ENCODE assay signal across 16 mouse cellular contexts in genomic region chr7:65416506-65416905, GRCm38 (mm10).
DNase-seq lines count a peak whose midpoint lies in the region; ATAC-seq and TF ChIP-seq lines count a peak whose summit lies in the region.
"Had no signal": no experiment of that assay in that cellular context is flagged by ENCODE, and none has a peak within 500 bp of the region (broad histone marks: within the 10 kb centered on the region; RNA-seq: fewer than 3 reads in every experiment).

No protein-coding gene starts in this region.

- H3K9ac ChIP-seq in kidney, embryonic 16.5 days (replicated peaks; ENCODE audit: low read length) = no peak overlapping the region
- no peak overlapping the region for H3K9ac ChIP-seq in lung, embryonic 15.5 days
- H3K9ac ChIP-seq: forebrain, embryonic 13.5 days; liver, embryonic 13.5 days; midbrain, embryonic 13.5 days; neural tube, embryonic 15.5 days had no signal

- H3K27me3 ChIP-seq in heart, embryonic 10.5 days (ENCODE audit: insufficient read depth, poor library complexity, severe bottlenecking) = no peaks in the 10 kb centered on the region
- H3K27me3 ChIP-seq in kidney, embryonic 16.5 days (ENCODE audit: insufficient read depth, low read length) = no peaks in the 10 kb centered on the region
- H3K27me3 ChIP-seq in lung, embryonic 15.5 days = no peaks in the 10 kb centered on the region
- H3K27me3 ChIP-seq: forebrain, embryonic 13.5 days; midbrain, embryonic 13.5 days; neural tube, embryonic 15.5 days; Patski had no signal

- ATAC-seq in kidney, embryonic 16.5 days (ENCODE audit: low FRiP score, low TSS enrichment) = no peak
- ATAC-seq in lung, embryonic 15.5 days (ENCODE audit: borderline replicate concordance, extremely low read depth, low FRiP score, low TSS enrichment) = no peak
- ATAC-seq: forebrain, embryonic 13.5 days; Patski had no signal

- H3K4me1 ChIP-seq in heart, embryonic 10.5 days = peaks cover 62% of the 10 kb centered on the region
- peaks cover 59% of the 10 kb centered on the region for H3K4me1 ChIP-seq in kidney, embryonic 16.5 days (ENCODE audit: insufficient read depth, low read length)
- H3K4me1 ChIP-seq in lung, embryonic 15.5 days = peaks cover 38% of the 10 kb centered on the region
- peaks cover 23% of the 10 kb centered on the region for H3K4me1 ChIP-seq in olfactory bulb, adult 2 months (ENCODE audit: control insufficient read depth, insufficient read depth, low read length)

- H3K36me3 ChIP-seq in heart, embryonic 10.5 days = no peaks in the 10 kb centered on the region
- H3K36me3 ChIP-seq in kidney, embryonic 16.5 days (ENCODE audit: insufficient read depth, low read length) = no peaks in the 10 kb centered on the region
- no peaks in the 10 kb centered on the region for H3K36me3 ChIP-seq in lung, embryonic 15.5 days
- H3K36me3 ChIP-seq: embryonic facial prominence, embryonic 10.5 days; liver, embryonic 13.5 days; midbrain, embryonic 13.5 days; neural tube, embryonic 15.5 days had no signal

- no peaks in the 10 kb centered on the region for H3K9me3 ChIP-seq in heart, embryonic 10.5 days
- H3K9me3 ChIP-seq in kidney, embryonic 16.5 days (ENCODE audit: low read length) = no peaks in the 10 kb centered on the region
- no peaks in the 10 kb centered on the region for H3K9me3 ChIP-seq in lung, embryonic 15.5 days
- H3K9me3 ChIP-seq: embryonic facial prominence, embryonic 10.5 days; forebrain, embryonic 13.5 days; liver, embryonic 13.5 days; midbrain, embryonic 13.5 days; neural tube, embryonic 15.5 days had no signal

- no peak for DNase-seq in heart, embryonic 10.5 days (ENCODE audit: low spot score)
- no peak for DNase-seq in heart, adult 18-20 months
- no peak for DNase-seq in kidney, adult 9 months
- DNase-seq in lung, adult 18-20 months = no peak
- DNase-seq: adrenal gland, postnatal 25 days; cerebellum, adult 8-10 months; heart, postnatal 4 days; liver, embryonic 13.5 days had no signal

- TF ChIP-seq CTCF in olfactory bulb, adult 2 months (IDR thresholded peaks at IDR 0.05; ENCODE audit: insufficient read depth, low read depth, low read length) = no peak

- 58% methylated on average over 3 of the region's 3 CpGs for WGBS in heart, embryonic 10.5 days
- WGBS in kidney, embryonic 16.5 days = 63% methylated on average over 3 of the region's 3 CpGs
- 68% methylated on average over 3 of the region's 3 CpGs for WGBS in lung, embryonic 15.5 days
- WGBS in olfactory bulb, adult 2 months = 91% methylated on average over 3 of the region's 3 CpGs

- no peak overlapping the region for H3K4me2 ChIP-seq in kidney, embryonic 16.5 days (replicated peaks; ENCODE audit: low read depth, low read length)
- H3K4me2 ChIP-seq in lung, embryonic 15.5 days = no peak overlapping the region
- H3K4me2 ChIP-seq: forebrain, embryonic 13.5 days; liver, embryonic 13.5 days; midbrain, embryonic 13.5 days; neural tube, embryonic 15.5 days had no signal

- no peak overlapping the region for H3K4me3 ChIP-seq in heart, embryonic 10.5 days
- no peak overlapping the region for H3K4me3 ChIP-seq in kidney, embryonic 16.5 days (ENCODE audit: low read length)
- no peak overlapping the region for H3K4me3 ChIP-seq in lung, embryonic 15.5 days
- no peak overlapping the region for H3K4me3 ChIP-seq in olfactory bulb, adult 2 months (ENCODE audit: insufficient read depth, low read depth, low read length)
- H3K4me3 ChIP-seq: embryonic facial prominence, embryonic 10.5 days; forebrain, embryonic 13.5 days; liver, embryonic 13.5 days; midbrain, embryonic 13.5 days; neural tube, embryonic 15.5 days had no signal

- TF ChIP-seq POLR2A in olfactory bulb, adult 2 months (IDR thresholded peaks at IDR 0.05; ENCODE audit: insufficient read depth, low read depth, low read length) = no peak

- H3K27ac ChIP-seq in heart, embryonic 10.5 days = 0 out of 2 replicates have a peak overlapping the region, but pooled peaks have one; percentile 62
- H3K27ac ChIP-seq in kidney, embryonic 16.5 days (ENCODE audit: low read length) = peak overlapping the region; percentile 70
- peak overlapping the region; percentile 25; the same call in 1 of the 2 replicates for H3K27ac ChIP-seq in lung, embryonic 15.5 days
- H3K27ac ChIP-seq in olfactory bulb, adult 2 months (ENCODE audit: insufficient read depth, low read depth, low read length) = 0 out of 2 replicates have a peak overlapping the region, but pooled peaks have one; percentile 40
- H3K27ac ChIP-seq: forebrain, embryonic 13.5 days; liver, embryonic 13.5 days; midbrain, embryonic 13.5 days had no signal
